Mouse (Mus musculus): ENCODE data around the gene Sh3glb1.

The Sh3glb1 gene

DNA sequence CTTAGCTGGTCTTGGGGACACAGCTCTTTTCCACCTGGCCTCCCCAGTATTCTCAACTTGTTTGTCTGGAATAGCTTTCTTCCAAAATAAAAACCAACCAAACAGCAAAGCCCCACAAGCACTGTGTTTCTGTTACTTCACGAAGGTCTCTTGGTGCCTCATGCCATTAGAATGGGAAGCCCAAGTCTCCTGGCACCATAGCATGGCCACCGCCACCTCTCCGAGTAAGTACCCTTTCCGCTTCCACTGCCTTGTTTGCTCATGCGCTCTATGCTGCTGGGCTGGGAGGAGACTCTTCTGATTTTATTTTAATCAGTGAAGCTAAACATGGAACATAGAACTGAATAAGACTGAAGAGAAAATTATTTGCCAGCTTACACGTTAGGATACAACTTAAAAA lies 2.3 kb downstream of the Sh3glb1 start:
- in situ Hi-C loops (cut with MboI; ENCODE audit: low pct_unique_long_range_greater_than_20kb in 1 of 2, low sequenced_read_pairs in 2 of 2, unreplicated experiment in 1 of 2), result no loop called here

- in situ Hi-C loops (cut with MboI; ENCODE audit: low pct_unique_long_range_greater_than_20kb in 1 of 2, low sequenced_read_pairs in 2 of 2, unreplicated experiment in 1 of 2), result no loop called here
Observed at GRCm38 (mm10) chr3:144717121-144717520, 3.0 kb downstream of the Sh3glb1 start.

DNA sequence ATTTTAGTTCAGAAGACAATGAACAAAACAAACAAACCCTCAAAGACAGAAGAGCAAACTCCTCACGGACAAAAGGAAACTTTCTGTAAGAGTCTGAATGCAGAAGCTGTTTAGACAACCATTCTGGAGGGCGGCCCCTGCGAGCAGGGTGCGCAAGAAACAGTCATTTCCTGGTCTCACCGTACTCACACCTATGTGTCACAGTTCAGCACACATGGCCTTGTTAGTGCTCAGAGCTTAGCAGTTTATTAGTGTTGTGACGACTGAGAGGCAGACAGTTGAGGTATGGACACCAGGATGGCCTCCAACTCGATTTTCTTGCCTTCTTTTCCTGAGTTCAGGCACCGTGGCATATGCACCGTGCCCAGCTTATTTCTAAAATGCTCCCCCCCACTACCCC lies 4.2 kb downstream of the Sh3glb1 start:
- in situ Hi-C loops (cut with MboI; ENCODE audit: low pct_unique_long_range_greater_than_20kb in 1 of 2, low sequenced_read_pairs in 2 of 2, unreplicated experiment in 1 of 2), result no loop called here

DNA sequence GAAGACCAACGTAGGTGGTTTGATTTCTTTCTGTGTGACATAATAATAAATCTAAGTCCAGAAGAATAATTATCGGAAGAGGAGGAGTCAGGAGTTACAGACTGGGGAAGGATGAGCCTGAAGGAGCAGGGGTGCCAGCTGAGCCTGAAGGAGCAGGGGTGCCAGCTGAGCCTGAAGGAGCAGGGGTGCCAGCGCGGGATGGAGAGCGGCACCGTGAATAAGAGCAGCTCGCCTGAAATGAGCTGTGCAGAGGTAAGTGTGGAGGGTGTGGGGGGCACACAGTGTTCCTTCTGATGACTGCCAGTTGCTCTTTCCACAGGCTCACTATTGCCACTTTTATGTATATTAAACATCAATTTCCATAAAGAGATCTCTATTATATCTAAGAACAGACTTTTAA lies 5.1 kb downstream of the Sh3glb1 start:
- in situ Hi-C loops (cut with MboI; ENCODE audit: low pct_unique_long_range_greater_than_20kb in 1 of 2, low sequenced_read_pairs in 2 of 2, unreplicated experiment in 1 of 2), result no loop called here

DNA sequence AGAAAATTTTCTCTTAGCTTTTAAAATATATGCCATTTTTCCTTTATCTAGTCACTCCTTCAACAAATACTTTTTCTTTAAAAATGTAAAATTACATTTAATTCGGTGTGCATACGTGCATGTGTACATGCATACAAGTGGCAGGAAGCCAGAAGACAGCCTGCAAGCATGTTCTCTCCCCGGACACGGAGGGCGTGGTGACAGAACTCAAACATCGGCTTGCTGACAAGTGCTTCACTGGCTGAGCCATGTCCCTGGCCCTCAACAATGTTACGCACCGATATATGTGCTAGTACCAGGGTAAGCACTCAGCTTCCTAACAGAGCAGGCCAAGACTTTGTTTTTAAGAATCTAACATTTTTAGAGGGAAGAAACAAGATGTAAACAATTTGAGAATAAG lies 5.5 kb downstream of the Sh3glb1 start:
- in situ Hi-C loops (cut with MboI; ENCODE audit: low pct_unique_long_range_greater_than_20kb in 1 of 2, low sequenced_read_pairs in 2 of 2, unreplicated experiment in 1 of 2), result no loop called here

DNA sequence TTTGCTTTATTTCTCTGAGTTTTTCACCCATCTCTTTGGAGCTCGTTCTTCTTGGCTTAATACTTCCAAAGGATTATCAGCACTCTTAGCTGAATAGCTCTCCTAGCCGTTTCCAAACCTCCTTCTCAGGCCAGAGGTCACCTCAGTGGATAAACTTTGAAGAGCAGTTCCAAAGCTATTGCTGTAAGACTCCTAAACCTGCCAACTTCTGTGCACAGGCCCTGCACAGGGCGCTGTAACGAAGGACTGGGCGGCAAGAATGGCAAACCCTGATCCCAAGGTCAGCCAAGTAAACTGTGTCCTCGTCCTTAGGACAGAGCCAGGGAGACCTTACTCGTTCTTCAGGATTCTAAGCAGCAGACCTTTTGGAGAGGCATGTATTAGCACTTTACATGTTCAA lies 6.0 kb downstream of the Sh3glb1 start:
- in situ Hi-C loops (cut with MboI; ENCODE audit: low pct_unique_long_range_greater_than_20kb in 1 of 2, low sequenced_read_pairs in 2 of 2, unreplicated experiment in 1 of 2), result no loop called here

GRCm38 (mm10) chr3:144711607-144712206 lies 8.4 kb downstream of the Sh3glb1 start:
- in situ Hi-C loops (cut with MboI; ENCODE audit: low pct_unique_long_range_greater_than_20kb in 1 of 2, low sequenced_read_pairs in 2 of 2, unreplicated experiment in 1 of 2), result no loop called here

DNA sequence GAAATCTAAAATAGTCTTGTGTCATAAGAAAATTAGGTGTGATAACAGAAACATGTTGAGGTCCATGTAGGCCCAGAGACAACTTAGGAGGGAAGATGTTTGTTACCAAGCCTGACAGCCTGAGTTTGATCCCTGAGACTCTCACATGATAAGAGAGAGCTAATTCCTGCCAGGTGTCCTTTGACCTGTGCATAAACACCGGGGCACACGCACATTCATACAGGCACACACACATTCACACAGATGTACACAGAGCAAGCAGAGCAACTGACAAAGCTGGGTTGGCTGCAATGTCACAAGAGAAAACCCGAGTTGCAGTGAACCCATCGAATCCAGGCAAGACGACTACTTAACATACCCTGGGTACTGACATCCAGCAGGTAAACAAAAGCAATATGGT lies 11.5 kb downstream of the Sh3glb1 start:
- in situ Hi-C loops (cut with MboI; ENCODE audit: low pct_unique_long_range_greater_than_20kb in 1 of 2, low sequenced_read_pairs in 2 of 2, unreplicated experiment in 1 of 2), result no loop called here

DNA sequence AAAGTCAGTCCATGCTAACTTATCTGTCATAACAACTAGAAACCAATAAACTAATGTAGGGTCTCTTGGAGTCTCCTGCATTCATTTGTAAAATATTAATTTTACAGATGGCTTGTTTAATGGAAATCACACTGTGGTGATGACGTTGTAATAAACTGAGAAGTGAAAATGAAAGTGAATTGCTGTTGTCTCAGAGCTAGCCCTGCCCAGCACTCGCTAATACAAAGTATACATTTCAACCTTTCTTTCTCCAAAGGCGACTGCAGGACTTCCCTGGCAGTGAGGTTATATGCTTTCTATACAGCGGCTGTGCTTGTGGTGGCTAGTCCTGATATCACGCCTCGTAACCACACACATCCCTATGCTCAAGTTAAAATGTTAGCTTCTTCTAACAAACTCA lies 16.2 kb downstream of the Sh3glb1 start:
- in situ Hi-C loops (cut with MboI; ENCODE audit: low pct_unique_long_range_greater_than_20kb in 1 of 2, low sequenced_read_pairs in 2 of 2, unreplicated experiment in 1 of 2), result no loop called here

DNA sequence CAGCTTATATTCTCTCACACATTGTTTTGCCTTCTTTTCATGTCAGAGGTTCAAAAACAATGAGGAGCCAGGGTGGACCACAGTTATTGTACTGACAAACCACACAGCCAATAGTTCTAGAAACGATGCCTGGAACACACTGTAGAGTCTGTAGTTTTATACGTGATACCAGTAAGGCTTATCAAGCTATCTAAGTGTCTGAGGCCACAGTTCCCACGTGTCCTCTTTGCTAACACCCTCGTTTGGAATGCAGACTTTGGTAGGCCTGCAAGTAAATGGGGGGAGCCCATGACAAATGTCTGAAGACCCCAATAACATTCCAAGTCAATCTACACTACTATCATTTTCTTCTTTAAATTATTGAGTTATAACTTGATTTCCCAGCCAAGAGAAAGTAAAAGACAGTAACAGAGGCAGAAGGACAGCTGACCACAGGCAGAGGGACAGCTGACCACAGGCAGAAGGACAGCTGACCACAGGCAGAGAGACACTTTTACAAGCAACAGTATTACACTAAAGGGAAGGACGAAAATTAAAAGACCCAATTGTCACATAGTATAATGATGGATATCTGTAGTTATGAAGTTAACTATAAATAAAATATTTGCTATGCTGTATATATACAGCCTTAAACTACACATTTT lies 21.2 kb downstream of the Sh3glb1 start:
- in situ Hi-C loops (cut with MboI; ENCODE audit: low pct_unique_long_range_greater_than_20kb in 1 of 2, low sequenced_read_pairs in 2 of 2, unreplicated experiment in 1 of 2), result no loop called here

DNA sequence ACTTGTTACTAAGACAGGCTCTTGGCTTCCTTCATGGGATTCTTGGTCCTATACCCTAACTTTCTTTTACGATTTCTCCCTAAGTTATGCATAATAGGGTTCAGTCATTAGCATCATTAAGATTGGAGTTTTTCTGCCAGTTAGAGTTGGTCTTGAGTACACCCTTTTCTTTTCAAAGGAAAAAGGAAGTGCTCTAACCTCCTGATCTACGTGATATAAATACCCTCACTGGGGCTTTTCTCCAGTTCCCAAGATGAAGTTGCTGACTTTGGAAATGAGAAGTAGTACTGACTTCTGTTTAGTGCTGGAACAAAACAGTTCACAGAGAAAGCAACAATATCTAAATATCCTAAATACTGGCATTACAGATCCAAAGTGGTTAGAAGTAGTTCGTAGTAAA lies 22.2 kb downstream of the Sh3glb1 start:
- in situ Hi-C loops (cut with MboI; ENCODE audit: low pct_unique_long_range_greater_than_20kb in 1 of 2, low sequenced_read_pairs in 2 of 2, unreplicated experiment in 1 of 2), result no loop called here

DNA sequence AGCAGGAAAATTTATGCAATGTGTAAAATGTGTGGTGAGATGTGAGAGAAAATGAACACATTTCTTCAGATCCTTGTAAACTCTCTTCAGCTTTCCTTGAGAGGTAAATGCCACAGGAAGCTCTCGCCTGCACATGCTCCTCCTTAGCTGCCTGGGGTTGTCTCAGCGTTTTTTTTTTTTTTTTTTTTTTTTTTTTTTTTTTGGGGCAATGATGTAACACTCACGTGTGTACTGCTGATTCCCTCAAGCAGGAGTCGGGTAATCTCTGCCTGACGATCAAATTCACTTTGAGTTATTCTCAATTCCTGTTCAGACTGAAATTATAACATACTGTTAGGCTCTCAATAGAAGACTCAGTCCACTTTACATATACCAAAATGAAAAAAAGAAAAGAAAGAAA lies 23.0 kb downstream of the Sh3glb1 start:
- in situ Hi-C loops (cut with MboI; ENCODE audit: low pct_unique_long_range_greater_than_20kb in 1 of 2, low sequenced_read_pairs in 2 of 2, unreplicated experiment in 1 of 2), result no loop called here

DNA sequence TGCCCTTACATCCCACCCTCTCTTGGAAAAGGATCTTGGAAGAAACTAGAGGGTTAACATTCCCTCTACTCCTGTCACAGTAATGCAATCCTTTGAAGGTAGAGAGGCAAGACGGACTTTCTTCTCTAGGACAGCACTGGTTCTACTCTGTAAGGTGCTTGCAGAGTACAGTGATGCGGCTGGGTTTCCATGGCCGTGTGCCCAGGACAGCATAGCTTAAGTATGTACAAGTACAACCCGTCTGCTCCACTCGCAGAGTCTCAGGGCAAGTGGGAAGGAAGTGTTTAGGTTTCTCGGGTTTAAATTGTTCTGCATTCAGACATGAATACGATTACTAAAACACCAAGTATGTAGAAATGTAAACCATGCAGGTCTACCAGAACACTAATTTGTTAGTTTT lies 25.2 kb downstream of the Sh3glb1 start:
- in situ Hi-C loops (cut with MboI; ENCODE audit: low pct_unique_long_range_greater_than_20kb in 1 of 2, low sequenced_read_pairs in 2 of 2, unreplicated experiment in 1 of 2), result no loop called here

GRCm38 (mm10) chr3:144694040-144694439 lies 26.1 kb downstream of the Sh3glb1 start:
- in situ Hi-C loops (cut with MboI; ENCODE audit: low pct_unique_long_range_greater_than_20kb in 1 of 2, low sequenced_read_pairs in 2 of 2, unreplicated experiment in 1 of 2), result no loop called here

- in situ Hi-C loops (cut with MboI; ENCODE audit: low pct_unique_long_range_greater_than_20kb in 1 of 2, low sequenced_read_pairs in 2 of 2, unreplicated experiment in 1 of 2), result no loop called here
Observed at GRCm38 (mm10) chr3:144692052-144692451, 28.1 kb downstream of the Sh3glb1 start.

DNA sequence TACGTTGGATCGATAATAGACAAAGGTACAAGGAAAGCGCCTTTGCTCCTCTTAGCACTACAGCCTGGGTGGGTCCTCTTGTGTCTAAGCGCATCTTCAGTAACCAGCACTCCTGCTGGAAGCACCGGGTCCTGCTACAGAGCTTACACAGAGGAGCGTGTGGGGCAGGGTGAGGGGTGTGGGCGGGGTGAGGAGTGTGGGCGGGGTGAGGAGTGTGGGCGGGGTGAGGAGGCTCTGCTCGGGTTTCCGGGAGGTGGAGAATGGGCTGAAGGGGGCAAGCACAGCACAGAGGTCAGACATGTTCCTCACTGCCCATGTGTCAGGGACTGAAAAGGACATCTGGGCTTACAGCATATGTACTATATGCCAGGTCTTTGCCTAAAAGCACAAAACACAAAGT lies 30.9 kb downstream of the Sh3glb1 start:
- in situ Hi-C loops (cut with MboI; ENCODE audit: low pct_unique_long_range_greater_than_20kb in 1 of 2, low sequenced_read_pairs in 2 of 2, unreplicated experiment in 1 of 2), result no loop called here

GRCm38 (mm10) chr3:144688284-144688683 lies 31.9 kb downstream of the Sh3glb1 start:
- in situ Hi-C loops (cut with MboI; ENCODE audit: low pct_unique_long_range_greater_than_20kb in 1 of 2, low sequenced_read_pairs in 2 of 2, unreplicated experiment in 1 of 2), result no loop called here

DNA sequence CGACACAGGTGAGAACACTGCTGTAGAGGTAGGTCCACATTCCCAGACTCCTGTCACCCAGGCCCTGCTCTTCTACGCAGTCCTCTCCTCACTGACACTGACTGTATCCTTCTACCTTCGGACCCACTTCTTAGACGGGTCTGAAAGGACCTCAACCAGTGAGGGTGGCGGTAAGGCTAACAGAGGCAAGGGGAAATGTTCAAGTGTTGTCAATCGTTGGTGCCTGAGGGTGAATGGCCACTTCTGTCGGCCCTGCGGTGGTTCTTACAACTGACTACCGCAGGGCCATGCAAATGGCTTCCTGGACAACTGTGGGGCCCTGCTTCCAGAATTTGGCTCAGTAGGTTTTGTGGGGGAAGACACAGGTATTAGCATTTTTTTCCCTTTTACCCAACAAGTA lies 32.5 kb downstream of the Sh3glb1 start:
- in situ Hi-C loops (cut with MboI; ENCODE audit: low pct_unique_long_range_greater_than_20kb in 1 of 2, low sequenced_read_pairs in 2 of 2, unreplicated experiment in 1 of 2), result no loop called here

GRCm38 (mm10) chr3:144686146-144686545 lies 34.0 kb downstream of the Sh3glb1 start:
- in situ Hi-C loops (cut with MboI; ENCODE audit: low pct_unique_long_range_greater_than_20kb in 1 of 2, low sequenced_read_pairs in 2 of 2, unreplicated experiment in 1 of 2), result no loop called here

DNA sequence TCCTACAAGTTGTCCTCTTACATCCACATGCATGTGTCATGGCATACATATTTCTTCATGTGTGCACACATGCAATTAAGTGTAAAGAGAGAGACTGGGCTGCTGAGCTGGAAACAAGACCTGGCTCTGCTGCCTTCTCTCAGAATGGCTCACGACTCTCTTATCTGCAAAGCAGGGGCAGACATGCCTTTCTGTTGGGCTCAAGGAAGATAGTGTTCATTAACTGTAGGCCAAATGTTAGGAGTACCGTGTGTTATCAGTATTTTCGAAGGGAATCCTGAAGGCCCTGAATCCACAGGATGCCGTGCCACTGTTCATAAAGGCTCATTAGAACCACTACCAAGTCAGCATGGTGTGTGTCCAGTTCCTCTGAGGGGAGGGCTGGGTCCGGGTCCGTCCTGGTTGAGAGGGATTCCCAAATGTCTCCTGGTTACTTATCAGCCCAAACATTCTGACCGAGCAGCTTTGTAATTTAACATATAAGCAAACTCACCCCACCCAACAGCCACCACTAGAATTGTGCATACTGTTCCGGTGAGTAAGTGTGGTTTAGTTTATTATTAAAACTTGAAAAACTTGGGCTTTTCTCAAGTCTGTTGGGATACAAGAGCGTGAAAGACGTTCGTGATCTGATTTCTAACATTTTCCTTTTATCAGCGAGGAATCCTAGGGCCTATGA lies 36.9 kb downstream of the Sh3glb1 start:
- in situ Hi-C loops (cut with MboI; ENCODE audit: low pct_unique_long_range_greater_than_20kb in 1 of 2, low sequenced_read_pairs in 2 of 2, unreplicated experiment in 1 of 2), result no loop called here
